Mouse (Mus musculus) lung, embryonic 14.5 days (tissue): ENCODE results near the gene Eif4g1. TPM values are rescaled to one million over a fixed set of nuclear protein-coding genes. Genes with fewer than 3 reads are reported as not detected.

Experiments
- ATAC-seq: fragments of 200-750 bp; cut with Nextera tagmentation; 2 replicates; pipeline ENCODE4 v1.8.0; 2017; ENCODE audit warnings: mild to moderate bottlenecking, moderate TSS enrichment, moderate library complexity; ENCODE audit not compliant: insufficient read depth
- DNase-seq: peaks from one replicate; pipeline ENCODE4 v3.0.0-alpha.2; 2015
- H3K27ac ChIP-seq: fragments of 300-500 bp; sonication (generic); 2 replicates; pipeline ENCODE4 v1.5.1; 2014; ENCODE audit warnings: low read depth, mild to moderate bottlenecking, moderate library complexity
- H3K27me3 ChIP-seq: fragments of 300-500 bp; sonication (generic); 2 replicates; pipeline ENCODE4 v1.6.1; 2014; ENCODE audit warnings: low read length, control low read depth; ENCODE audit not compliant: insufficient read depth
- H3K36me3 ChIP-seq: fragments of 300-500 bp; sonication (generic); 2 replicates; pipeline ENCODE4 v1.6.1; 2014; ENCODE audit warnings: control low read depth; ENCODE audit not compliant: insufficient read depth
- H3K4me1 ChIP-seq: fragments of 300-500 bp; sonication (generic); 2 replicates; pipeline ENCODE4 v1.6.1; 2014; ENCODE audit warnings: antibody characterized with exemption, control low read depth; ENCODE audit not compliant: insufficient read depth
- H3K4me2 ChIP-seq: fragments of 300-500 bp; sonication (generic); 2 replicates; pipeline ENCODE4 v1.6.1; 2014; ENCODE audit warnings: mild to moderate bottlenecking
- H3K4me3 ChIP-seq: fragments of 300-500 bp; sonication (generic); 2 replicates; pipeline ENCODE4 v1.5.1; 2014; ENCODE audit warnings: low read depth, low read length
- H3K9ac ChIP-seq: fragments of 300-500 bp; sonication (generic); 2 replicates; pipeline ENCODE4 v1.6.1; 2014
- H3K9me3 ChIP-seq: fragments of 300-500 bp; sonication (generic); 2 replicates; pipeline ENCODE4 v1.6.1; 2016; ENCODE audit warnings: low read depth, low read length, control low read depth
- CTCF ChIP-seq: IDR thresholded peaks from 2 replicates; pipeline ENCODE4 v1.5.1; 2016; ENCODE audit warnings: antibody characterized with exemption, low read depth
- WGBS: fragments of 180-500 bp; shearing (Covaris S2); extraction: QIAGEN DNeasy Blood & Tissue Kit; methylation state at CpG from one replicate; pipeline ENCODE4 v1.1.7; 2014; 5-methylcytosine and 5-hydroxymethylcytosine counted together
- polyA plus RNA-seq: library from polyadenylated mRNA; unstranded; fragments of >200 nt; fragmentation: Nextera tagmentation; extraction: Ambion mirVana; gene quantifications from 2 replicates; pipeline ENCODE4 v1.2.1, GENCODE M21; 2014

The Eif4g1 gene
- polyA plus RNA-seq, 1 experiment from 2014 or later, result 191 TPM

DNA sequence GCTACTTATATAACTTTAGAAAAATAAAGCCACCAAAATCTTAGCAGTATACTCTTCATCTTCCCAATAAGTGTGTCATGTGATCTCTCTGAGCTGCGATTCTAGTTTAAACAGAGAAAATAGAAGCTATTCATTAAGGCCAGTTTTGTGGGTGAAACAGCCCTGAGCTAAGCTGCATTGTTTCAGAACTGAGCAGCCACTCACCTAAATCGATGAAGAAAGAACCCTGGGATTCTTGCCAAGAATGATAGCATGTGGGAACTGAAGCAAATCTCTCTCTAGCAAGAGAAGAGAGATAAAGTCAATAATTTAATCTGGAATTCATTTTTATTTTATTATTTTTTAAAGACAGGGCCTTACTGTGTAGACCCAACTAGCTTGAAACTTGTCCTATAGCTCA, 44.9 kb upstream of the Eif4g1 start:
- no peak for TF ChIP-seq CTCF
- no peak for ATAC-seq
- Histone ChIP-seq H3K36me3 (no peaks in the 10 kb centered on the region), H3K27ac (no peak overlapping the region), H3K4me3 (no peak overlapping the region), H3K4me2 (0 out of 2 replicates have a peak overlapping the region, but pooled peaks have one; percentile 99), H3K9me3 (no peaks in the 10 kb centered on the region), H3K4me1 (peaks cover 3% of the 10 kb centered on the region), H3K27me3 (peaks cover 39% of the 10 kb centered on the region), H3K9ac (no peak overlapping the region)
- WGBS, result 37% methylated on average over 2 of the region's 2 CpGs
- DNase-seq, result no peak

DNA sequence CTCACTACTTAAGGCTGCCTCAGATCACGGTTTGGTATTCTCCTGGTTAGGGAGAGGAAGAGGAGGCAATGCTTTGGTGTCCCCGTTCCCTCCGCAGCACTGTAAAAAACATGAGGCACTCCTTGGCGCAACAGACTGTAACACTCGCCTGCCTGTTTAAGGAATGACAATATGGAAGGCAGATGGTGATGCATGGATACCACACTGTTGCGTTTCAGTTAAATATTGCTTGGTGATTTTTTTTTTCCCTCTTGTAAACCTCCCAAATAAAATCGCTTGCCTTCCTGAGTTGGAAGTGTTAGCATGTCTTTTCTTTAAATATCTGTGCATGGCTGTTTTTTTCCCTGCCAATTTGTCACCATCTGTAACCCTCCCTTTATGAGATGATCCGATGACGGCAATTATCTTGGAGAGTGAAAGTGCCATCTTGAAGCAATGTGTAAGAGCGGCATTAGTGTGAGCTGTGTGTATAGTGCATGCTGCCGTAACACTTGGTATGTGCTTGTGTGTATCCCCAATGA, 39.2 kb upstream of the Eif4g1 start:
- peaks cover 25% of the 10 kb centered on the region for H3K27me3 ChIP-seq
- no peaks in the 10 kb centered on the region for H3K36me3 ChIP-seq
- no peaks in the 10 kb centered on the region for H3K9me3 ChIP-seq
- H3K4me3 ChIP-seq, result no peak overlapping the region
- H3K9ac ChIP-seq, result no peak overlapping the region
- no peak for TF ChIP-seq CTCF
- 57% methylated on average over 11 of the region's 11 CpGs for WGBS
- H3K4me2 ChIP-seq, result peak overlapping the region; percentile 82
- DNase-seq (no peak), ATAC-seq (no peak)
- H3K27ac ChIP-seq, result no peak overlapping the region
- H3K4me1 ChIP-seq, result no peaks in the 10 kb centered on the region

DNA sequence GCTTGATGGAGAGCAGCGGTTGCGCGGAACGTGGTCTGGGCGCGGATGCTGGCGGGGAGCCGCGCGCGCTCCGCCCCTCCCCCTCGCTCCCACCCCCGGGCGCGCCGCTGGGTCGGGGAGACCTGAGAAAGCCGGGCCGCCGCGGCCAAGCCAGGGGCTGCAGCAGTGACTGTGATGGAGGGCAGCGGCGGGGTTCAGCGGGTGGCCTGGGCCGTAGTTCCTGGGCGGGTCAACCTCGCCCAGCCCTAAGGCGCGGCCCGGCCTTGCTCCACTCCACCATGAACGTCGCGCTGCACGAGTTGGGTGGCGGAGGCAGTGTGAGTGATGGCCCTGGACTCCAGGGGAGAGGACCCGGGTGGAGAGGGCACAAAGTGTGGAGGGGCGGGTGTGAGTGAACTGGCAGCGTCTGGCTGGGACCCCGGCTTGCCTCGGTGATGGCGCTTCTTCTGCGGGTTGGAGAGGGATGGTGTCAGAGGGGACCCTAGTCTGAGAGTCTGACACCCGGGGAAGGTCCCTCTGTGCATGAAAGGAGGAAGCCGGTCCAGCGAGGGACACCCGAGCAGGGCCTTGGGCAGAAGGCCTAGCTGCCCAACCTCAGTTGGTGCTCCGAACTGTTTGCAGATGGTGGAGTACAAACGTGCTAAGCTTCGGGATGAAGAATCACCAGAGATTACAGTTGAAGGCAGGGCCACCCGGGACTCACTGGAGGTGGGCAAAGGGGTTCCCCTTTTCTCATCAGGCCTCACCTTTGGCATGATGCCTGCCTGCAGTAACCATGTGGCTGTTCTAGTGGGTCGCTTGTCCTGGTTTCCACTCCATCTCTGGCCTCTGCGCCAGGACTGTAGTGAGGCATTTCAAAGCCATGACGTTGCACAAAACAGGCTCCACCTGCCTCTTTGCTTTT, 38.1 kb upstream of the Eif4g1 start, which contains the start of gene Ece2:
TSS of gene Ece2 (plus strand) at position 98 of the 904 bp plus-strand sequence.
- peak; percentile 56 for DNase-seq
- WGBS, result 5% methylated on average over 54 of the region's 54 CpGs
- peak within 1 kb of the TSS; percentile 62 for H3K9ac ChIP-seq

DNA sequence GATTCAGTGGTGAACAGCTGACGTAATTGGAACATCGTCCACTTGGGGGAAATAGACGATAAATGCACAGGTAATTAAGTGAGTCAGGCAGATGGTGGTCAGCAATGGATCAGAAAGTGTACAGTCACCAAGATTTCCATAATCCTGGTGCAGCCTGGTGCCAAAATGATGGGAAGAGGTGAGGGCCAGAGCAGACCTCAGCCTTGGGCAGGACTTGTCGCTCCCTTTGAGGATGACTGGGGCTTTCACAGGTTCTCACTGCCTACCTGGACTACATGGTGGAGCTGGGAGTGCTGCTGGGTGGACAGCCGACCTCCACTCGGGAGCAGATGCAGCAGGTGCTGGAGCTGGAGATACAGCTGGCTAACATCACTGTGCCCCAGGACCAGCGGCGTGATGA, 30.7 kb upstream of the Eif4g1 start:
- H3K4me1 ChIP-seq, result no peaks in the 10 kb centered on the region
- H3K27me3 ChIP-seq, result no peaks in the 10 kb centered on the region
- 69% methylated on average over 8 of the region's 8 CpGs for WGBS
- H3K4me3 ChIP-seq, result no peak overlapping the region
- no peak overlapping the region for H3K27ac ChIP-seq
- no peak overlapping the region for H3K4me2 ChIP-seq
- ATAC-seq, result no peak
- H3K9me3 ChIP-seq, result no peaks in the 10 kb centered on the region
- no peak for TF ChIP-seq CTCF
- H3K9ac ChIP-seq, result no peak overlapping the region
- no peaks in the 10 kb centered on the region for H3K36me3 ChIP-seq
- no peak for DNase-seq

More for the DNA sequence above, 38.1 kb upstream of the Eif4g1 start, which contains the start of gene Ece2:
- peak; percentile 62; the same call in 1 of the 2 replicates for ATAC-seq
- Histone ChIP-seq H3K36me3 (no peaks in the 10 kb centered on the region), H3K4me1 (no peaks in the 10 kb centered on the region), H3K27ac (no peak within 1 kb of the TSS), H3K4me2 (peak within 1 kb of the TSS; percentile 82), H3K27me3 (peaks cover 25% of the 10 kb centered on the region), H3K9me3 (no peaks in the 10 kb centered on the region), H3K4me3 (peak within 1 kb of the TSS; percentile 53)
- TF ChIP-seq CTCF, result no peak

DNA sequence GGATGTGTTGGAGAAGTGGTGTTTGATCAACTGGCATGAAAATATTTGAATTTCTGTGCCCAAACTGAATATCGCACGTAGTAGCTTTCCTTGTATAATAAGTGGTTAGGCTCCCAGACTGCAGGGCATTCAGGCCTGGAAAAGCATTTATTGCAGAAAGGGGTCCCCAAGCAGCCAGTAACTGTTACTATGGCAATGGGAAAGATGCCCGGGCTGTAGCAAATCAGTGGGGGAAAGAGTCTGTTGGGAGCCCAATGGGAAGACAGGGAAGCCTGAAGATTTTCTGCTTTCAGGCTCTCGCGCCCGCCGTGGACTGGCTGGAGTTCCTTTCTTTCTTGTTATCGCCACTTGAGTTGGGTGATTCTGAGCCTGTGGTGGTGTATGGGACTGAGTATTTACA, 29.7 kb upstream of the Eif4g1 start:
- Histone ChIP-seq H3K27me3 (no peaks in the 10 kb centered on the region), H3K4me1 (no peaks in the 10 kb centered on the region), H3K4me3 (no peak overlapping the region), H3K27ac (no peak overlapping the region), H3K9ac (no peak overlapping the region), H3K36me3 (no peaks in the 10 kb centered on the region), H3K9me3 (no peaks in the 10 kb centered on the region), H3K4me2 (no peak overlapping the region)
- no peak for DNase-seq
- ATAC-seq, result no peak
- 67% methylated on average over 8 of the region's 8 CpGs for WGBS
- no peak for TF ChIP-seq CTCF

DNA sequence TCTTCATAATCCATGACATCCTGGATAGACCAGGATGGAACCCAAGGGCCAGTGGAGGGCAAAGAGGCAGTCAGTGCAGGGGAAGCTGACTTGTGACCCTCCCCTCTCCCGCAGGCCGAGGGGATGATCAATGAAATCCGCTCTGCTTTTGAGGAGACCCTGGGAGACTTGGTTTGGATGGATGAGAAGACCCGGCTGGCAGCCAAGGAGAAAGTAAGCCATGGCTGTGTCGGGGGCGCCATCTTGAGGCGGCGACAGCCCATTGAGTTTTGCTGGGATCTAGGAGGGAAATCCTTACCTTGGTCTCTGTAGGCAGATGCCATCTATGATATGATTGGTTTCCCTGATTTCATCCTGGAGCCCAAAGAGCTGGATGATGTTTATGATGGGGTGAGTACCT, 26.0 kb upstream of the Eif4g1 start:
- peak; percentile 65; the same call in 1 of the 2 replicates for ATAC-seq

DNA sequence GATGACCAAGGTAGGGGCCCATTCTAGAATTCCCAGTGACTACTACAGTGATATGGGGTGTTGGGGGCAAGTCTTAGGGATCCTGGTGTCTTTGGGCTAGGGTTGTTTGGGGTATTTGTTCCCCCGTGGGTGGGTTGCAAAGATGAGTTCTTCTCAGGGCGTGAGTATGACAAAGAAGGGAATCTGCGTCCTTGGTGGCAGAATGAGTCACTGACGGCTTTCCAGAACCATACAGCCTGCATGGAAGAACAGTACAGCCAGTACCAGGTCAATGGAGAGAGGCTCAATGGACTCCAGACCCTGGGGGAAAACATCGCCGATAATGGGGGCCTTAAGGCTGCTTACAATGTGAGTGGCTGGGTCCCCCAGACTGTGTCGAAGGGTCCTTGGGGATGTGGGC, 24.2 kb upstream of the Eif4g1 start:
- H3K4me3 ChIP-seq, result no peak overlapping the region
- H3K9me3 ChIP-seq, result no peaks in the 10 kb centered on the region
- H3K9ac ChIP-seq, result no peak overlapping the region
- no peak for ATAC-seq
- no peaks in the 10 kb centered on the region for H3K4me1 ChIP-seq
- no peak overlapping the region for H3K4me2 ChIP-seq
- no peak for TF ChIP-seq CTCF
- H3K27ac ChIP-seq, result no peak overlapping the region
- no peak for DNase-seq
- 82% methylated on average over 7 of the region's 7 CpGs for WGBS
- H3K36me3 ChIP-seq, result no peaks in the 10 kb centered on the region
- no peaks in the 10 kb centered on the region for H3K27me3 ChIP-seq

More for the DNA sequence above, 26.0 kb upstream of the Eif4g1 start:
- H3K4me3 ChIP-seq, result no peak overlapping the region
- H3K27ac ChIP-seq, result no peak overlapping the region
- H3K4me2 ChIP-seq, result no peak overlapping the region
- DNase-seq, result peak; percentile 86
- no peaks in the 10 kb centered on the region for H3K9me3 ChIP-seq
- TF ChIP-seq CTCF, result peak; percentile 82
- no peaks in the 10 kb centered on the region for H3K4me1 ChIP-seq
- WGBS, result 1% methylated on average over 8 of the region's 8 CpGs
- no peaks in the 10 kb centered on the region for H3K36me3 ChIP-seq
- H3K9ac ChIP-seq, result no peak overlapping the region
- H3K27me3 ChIP-seq, result no peaks in the 10 kb centered on the region
